In the genomic region with DNA sequence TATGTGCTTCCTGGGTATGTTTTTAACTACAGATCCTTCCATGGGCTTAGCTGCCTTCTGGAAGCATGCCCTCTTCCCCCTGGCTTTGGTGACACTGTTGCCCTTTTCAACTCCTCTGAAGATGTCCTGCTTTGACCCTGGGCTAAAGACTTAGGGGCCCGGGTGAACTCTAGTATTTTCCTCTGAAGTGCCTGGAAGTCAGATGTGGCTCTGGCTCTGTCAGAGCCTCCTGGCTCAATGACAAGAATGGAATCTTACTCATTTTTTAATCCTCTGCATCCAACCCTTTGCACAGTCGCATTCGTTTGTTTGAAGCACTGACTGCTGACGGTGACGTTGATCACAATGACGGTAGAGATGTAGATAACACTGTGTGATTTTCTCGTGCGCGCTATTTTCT, we compare ENCODE assay signal across 18 mouse cellular contexts. TPM values are rescaled to one million over a fixed set of nuclear protein-coding genes. Genes with fewer than 3 reads are reported as not detected.
DNase-seq lines count a peak whose midpoint lies in the region; ATAC-seq lines count a peak whose summit lies in the region.
"Had no signal": no experiment of that assay in that cellular context is flagged by ENCODE, and none has a peak within 500 bp of the region (broad histone marks: within the 10 kb centered on the region; RNA-seq: fewer than 3 reads in every experiment).

No protein-coding gene starts in this region.

- H3K9me3 ChIP-seq in kidney, embryonic 14.5 days (ENCODE audit: control insufficient read depth, low read length) = no peaks in the 10 kb centered on the region
- H3K9me3 ChIP-seq: forebrain, embryonic 15.5 days; midbrain, embryonic 13.5 days had no signal

- H3K27ac ChIP-seq in kidney, embryonic 14.5 days (ENCODE audit: low read depth, low read length) = no peak overlapping the region
- H3K27ac ChIP-seq: forebrain, embryonic 15.5 days; hindbrain, postnatal 0 days; midbrain, embryonic 13.5 days had no signal

- no peak overlapping the region for H3K4me3 ChIP-seq in kidney, embryonic 14.5 days (ENCODE audit: low read length)
- H3K4me3 ChIP-seq: erythroblast, embryonic 14.5 days; forebrain, embryonic 15.5 days; midbrain, embryonic 13.5 days had no signal

- no peaks in the 10 kb centered on the region for H3K36me3 ChIP-seq in kidney, embryonic 14.5 days (ENCODE audit: control insufficient read depth, insufficient read depth, low read length)
- H3K36me3 ChIP-seq: forebrain, embryonic 15.5 days; midbrain, embryonic 13.5 days had no signal

- H3K4me1 ChIP-seq in kidney, embryonic 14.5 days (ENCODE audit: control insufficient read depth, insufficient read depth, low read length) = no peaks in the 10 kb centered on the region
- H3K4me1 ChIP-seq: forebrain, embryonic 15.5 days; midbrain, embryonic 13.5 days had no signal

- intact Hi-C loops in gastrocnemius, postnatal 14 days (cut with DNase I; ENCODE audit: low total_unique reads) = no loop called here
- intact Hi-C loops in gastrocnemius, postnatal 36 days (cut with DNase I) = no loop called here

- 79% methylated on average over 9 of the region's 9 CpGs for WGBS in kidney, embryonic 14.5 days

- H3K27me3 ChIP-seq in kidney, embryonic 14.5 days (ENCODE audit: control insufficient read depth, insufficient read depth, low read length) = no peaks in the 10 kb centered on the region
- H3K27me3 ChIP-seq: forebrain, embryonic 15.5 days; midbrain, embryonic 13.5 days had no signal

- no peak overlapping the region for H3K4me2 ChIP-seq in kidney, embryonic 14.5 days (replicated peaks; ENCODE audit: low read depth, low read length)
- H3K4me2 ChIP-seq: forebrain, embryonic 15.5 days; liver, embryonic 11.5 days; midbrain, embryonic 13.5 days had no signal

- peak; percentile 39 for DNase-seq in gastrocnemius, postnatal 14 days
- DNase-seq in gastrocnemius, postnatal 36 days = no peak
- DNase-seq in kidney, postnatal 10 days = peak; percentile 37
- DNase-seq in 3T3-L1 (ENCODE audit: low read depth, low spot score) = peak; percentile 52
- DNase-seq in NIH3T3 (ENCODE audit: low read depth) = peak; percentile 50
- DNase-seq in embryo, embryonic 11 days = no peak
- DNase-seq: cerebellum, adult 9-10 months; gastrocnemius, postnatal 10 days; left cerebral cortex, postnatal 4 days; right cerebral cortex, adult 18-20 months; thymus, adult 2 months had no signal

- ATAC-seq in kidney, embryonic 14.5 days (ENCODE audit: low FRiP score, low TSS enrichment) = no peak
- ATAC-seq: CD4-positive, CD25-positive, alpha-beta regulatory T cell, adult 4 months; forebrain, embryonic 15.5 days; hindbrain, postnatal 0 days; midbrain, embryonic 13.5 days had no signal

- H3K9ac ChIP-seq in kidney, embryonic 14.5 days (ENCODE audit: low read depth, low read length) = no peak overlapping the region
- H3K9ac ChIP-seq: forebrain, embryonic 15.5 days; midbrain, embryonic 13.5 days had no signal

RNA-seq across cellular contexts. Expression of a gene that starts 45.0 kb away (rescaled TPM):
- total RNA-seq in gastrocnemius, postnatal 14 days (2021) = 10 to 100 TPM; 41.7 to 59.0 TPM
- total RNA-seq in gastrocnemius, postnatal 36 days (2021) = 10 to 100 TPM; 39.6 to 48.7 TPM
- polyA plus RNA-seq in kidney, embryonic 14.5 days (2014; fragmentation: Nextera tagmentation; extraction: Ambion mirVana) = 29.3 and 36.0 TPM in 2 replicates

Comparison
In these comparisons a context has a peak if more than half of its experiments do, and no peak if none do; other contexts are left out.
1. DNase-seq: peak in gastrocnemius, postnatal 14 days (single experiment), kidney, postnatal 10 days (single experiment), 3T3-L1 (single experiment) and NIH3T3 (single experiment); none in gastrocnemius, postnatal 36 days (0 of 2) and embryo, embryonic 11 days (single experiment).